Mouse (Mus musculus): ENCODE measurements around the gene Ackr2. TPM values are rescaled to one million over a fixed set of nuclear protein-coding genes. Genes with fewer than 3 reads are reported as not detected.

Ackr2 gene
- polyA plus RNA-seq, 1 experiment from 2014 or later: 2.1 TPM

- Histone ChIP-seq H3K36me3 (no peaks in the 10 kb centered on the region), H3K9me3 (no peaks in the 10 kb centered on the region), H3K27me3 (no peaks in the 10 kb centered on the region), H3K4me2 (no peak overlapping the region), H3K4me3 (no peak overlapping the region), H3K4me1 (replicated peaks) (no peaks in the 10 kb centered on the region), H3K9ac (no peak overlapping the region), H3K27ac (no peak overlapping the region)
- WGBS: 72% methylated on average over 11 of the region's 11 CpGs
- no peak for ATAC-seq (ENCODE audit: low FRiP score)
Observed at GRCm38 (mm10) chr9:121926634-121927405, 28.7 kb downstream of the Ackr2 start.

DNA sequence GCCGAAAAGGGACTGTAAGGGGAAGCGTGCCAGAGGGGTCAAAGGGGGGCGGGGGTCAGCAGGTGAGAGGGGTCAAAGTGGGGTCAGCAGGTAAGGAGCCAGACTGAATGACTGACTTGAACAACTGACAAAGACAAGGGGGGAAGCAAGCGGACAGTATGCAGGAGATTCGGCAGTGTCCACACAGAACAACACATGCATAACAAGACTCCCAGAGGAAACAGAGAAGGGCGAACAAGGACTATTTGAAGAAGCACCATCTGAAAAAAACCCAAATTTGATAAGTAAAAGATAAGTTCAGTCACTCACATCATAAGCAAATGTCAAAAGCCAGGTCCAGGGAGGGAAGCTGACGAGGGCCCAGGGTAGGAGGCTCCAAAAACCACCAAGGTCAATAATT is 29.6 kb downstream of the Ackr2 start:
- H3K4me1 ChIP-seq (replicated peaks): no peaks in the 10 kb centered on the region
- no peak overlapping the region for H3K4me2 ChIP-seq
- 86% methylated on average over 7 of the region's 7 CpGs for WGBS
- H3K9ac ChIP-seq: no peak overlapping the region
- no peak overlapping the region for H3K4me3 ChIP-seq
- H3K27me3 ChIP-seq: no peaks in the 10 kb centered on the region
- no peaks in the 10 kb centered on the region for H3K36me3 ChIP-seq
- no peak overlapping the region for H3K27ac ChIP-seq
- ATAC-seq (ENCODE audit: low FRiP score): no peak
- no peaks in the 10 kb centered on the region for H3K9me3 ChIP-seq

DNA sequence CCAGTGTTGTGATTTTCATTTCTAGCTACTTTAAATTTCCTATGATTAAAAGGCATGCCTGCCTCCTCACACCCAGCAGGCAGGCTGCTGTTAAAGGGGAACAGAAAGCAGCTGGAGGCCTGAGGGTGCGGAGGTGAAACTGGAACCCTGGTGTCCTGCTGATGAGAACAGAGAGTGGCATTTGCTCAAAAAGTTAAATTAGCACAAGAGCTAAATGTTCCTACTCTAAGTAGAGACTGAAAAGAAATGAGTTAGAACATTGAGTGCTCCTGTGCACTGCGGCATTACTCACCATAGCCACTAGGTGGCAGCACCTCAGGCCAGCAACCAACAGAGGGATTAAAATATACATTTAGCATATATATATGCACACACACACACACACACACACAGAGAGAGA is 30.3 kb downstream of the Ackr2 start:
- no peak overlapping the region for H3K4me2 ChIP-seq
- no peak overlapping the region for H3K9ac ChIP-seq
- no peak overlapping the region for H3K27ac ChIP-seq
- no peaks in the 10 kb centered on the region for H3K4me1 ChIP-seq (replicated peaks)
- H3K9me3 ChIP-seq: no peaks in the 10 kb centered on the region
- H3K4me3 ChIP-seq: no peak overlapping the region
- WGBS: 30% methylated on average over 2 of the region's 2 CpGs
- no peaks in the 10 kb centered on the region for H3K36me3 ChIP-seq
- no peak for ATAC-seq (ENCODE audit: low FRiP score)
- H3K27me3 ChIP-seq: no peaks in the 10 kb centered on the region

GRCm38 (mm10) chr9:121934856-121935255 is 36.7 kb downstream of the Ackr2 start:
- no peak for ATAC-seq (ENCODE audit: low FRiP score)
- no peaks in the 10 kb centered on the region for H3K9me3 ChIP-seq
- no peak overlapping the region for H3K4me2 ChIP-seq
- no peaks in the 10 kb centered on the region for H3K36me3 ChIP-seq
- no peaks in the 10 kb centered on the region; the same call in 1 of the 2 replicates for H3K4me1 ChIP-seq (replicated peaks)
- 82% methylated on average over 4 of the region's 4 CpGs for WGBS
- H3K27me3 ChIP-seq: no peaks in the 10 kb centered on the region
- H3K4me3 ChIP-seq: no peak overlapping the region
- no peak overlapping the region for H3K27ac ChIP-seq
- no peak overlapping the region for H3K9ac ChIP-seq

DNA sequence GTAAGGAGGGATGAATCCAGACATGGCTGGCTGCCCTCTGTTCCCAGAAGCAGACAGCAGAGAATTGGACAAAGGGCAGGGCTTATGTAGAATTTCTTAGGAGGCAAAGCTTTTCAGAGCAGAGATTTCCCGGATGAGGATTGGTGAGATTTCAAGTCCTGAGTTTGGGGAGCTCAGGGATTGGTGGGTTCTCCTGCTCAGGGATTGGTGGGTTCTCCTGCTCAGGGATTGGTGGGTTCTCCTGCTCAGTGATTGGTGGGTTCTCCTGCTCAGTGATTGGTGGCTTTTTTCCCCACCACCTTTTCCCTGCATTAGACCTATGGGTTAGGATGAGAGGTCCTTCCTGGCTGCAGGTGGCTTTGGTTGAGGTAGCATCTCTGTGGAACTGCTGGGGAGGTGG is 38.8 kb downstream of the Ackr2 start:
- Histone ChIP-seq H3K9ac (no peak overlapping the region), H3K27ac (peak overlapping the region; percentile 52), H3K27me3 (no peaks in the 10 kb centered on the region), H3K36me3 (no peaks in the 10 kb centered on the region), H3K4me3 (peak overlapping the region; percentile 45; the same call in 1 of the 2 replicates), H3K4me2 (peak overlapping the region; percentile 54; the same call in 1 of the 2 replicates), H3K9me3 (no peaks in the 10 kb centered on the region), H3K4me1 (replicated peaks) (no peaks in the 10 kb centered on the region; the same call in 1 of the 2 replicates)
- 82% methylated on average over 1 of the region's 1 CpGs for WGBS
- ATAC-seq (ENCODE audit: low FRiP score): peak; percentile 77; the same call in 1 of the 2 replicates

GRCm38 (mm10) chr9:121937451-121937864 is 39.3 kb downstream of the Ackr2 start:
- peak; percentile 65 for ATAC-seq (ENCODE audit: low FRiP score)
- H3K4me2 ChIP-seq: peak overlapping the region; percentile 54
- no peaks in the 10 kb centered on the region for H3K27me3 ChIP-seq
- H3K4me3 ChIP-seq: peak overlapping the region; percentile 45
- H3K36me3 ChIP-seq: no peaks in the 10 kb centered on the region
- WGBS: 73% methylated on average over 6 of the region's 6 CpGs
- peak overlapping the region; percentile 65 for H3K27ac ChIP-seq
- H3K4me1 ChIP-seq (replicated peaks): no peaks in the 10 kb centered on the region; the same call in 1 of the 2 replicates
- no peaks in the 10 kb centered on the region for H3K9me3 ChIP-seq
- peak overlapping the region; percentile 58 for H3K9ac ChIP-seq

DNA sequence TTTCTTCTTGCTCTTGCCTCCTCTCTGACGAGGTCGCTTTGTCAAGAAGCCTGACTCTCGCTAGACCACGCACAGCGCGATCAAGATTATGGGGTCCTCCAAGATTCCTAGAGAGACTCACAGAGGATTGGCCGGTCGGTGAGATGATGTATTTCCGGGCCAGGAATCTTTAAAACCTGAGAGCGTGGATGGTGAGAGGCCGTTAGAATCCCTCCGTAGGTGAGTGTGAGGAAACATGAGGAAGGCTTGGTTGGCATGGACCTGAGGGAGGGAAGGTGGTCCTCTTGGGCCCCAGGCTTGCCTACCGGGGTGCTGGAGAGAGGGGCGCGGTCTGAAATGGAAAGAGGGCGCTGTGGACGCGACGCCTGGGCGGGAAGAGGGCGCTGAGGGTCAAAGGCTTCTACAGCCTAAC is 39.8 kb downstream of the Ackr2 start:
- no peaks in the 10 kb centered on the region; the same call in 1 of the 2 replicates for H3K4me1 ChIP-seq (replicated peaks)
- 57% methylated on average over 21 of the region's 21 CpGs for WGBS
- no peaks in the 10 kb centered on the region for H3K27me3 ChIP-seq
- peak; percentile 77 for ATAC-seq (ENCODE audit: low FRiP score)
- H3K4me2 ChIP-seq: peak overlapping the region; percentile 54
- peak overlapping the region; percentile 65; the same call in 1 of the 2 replicates for H3K27ac ChIP-seq
- H3K9ac ChIP-seq: peak overlapping the region; percentile 69
- peak overlapping the region; percentile 45 for H3K4me3 ChIP-seq
- no peaks in the 10 kb centered on the region for H3K9me3 ChIP-seq
- H3K36me3 ChIP-seq: peaks cover 2% of the 10 kb centered on the region; the same call in 1 of the 2 replicates

- Histone ChIP-seq H3K9ac (no peak overlapping the region), H3K27me3 (no peaks in the 10 kb centered on the region), H3K36me3 (peaks cover 4% of the 10 kb centered on the region; the same call in 1 of the 2 replicates), H3K4me1 (replicated peaks) (no peaks in the 10 kb centered on the region; the same call in 1 of the 2 replicates), H3K4me3 (no peak overlapping the region), H3K27ac (no peak overlapping the region), H3K4me2 (no peak overlapping the region), H3K9me3 (no peaks in the 10 kb centered on the region)
- ATAC-seq (ENCODE audit: low FRiP score): no peak
- WGBS: 94% methylated on average over 3 of the region's 3 CpGs
Observed at GRCm38 (mm10) chr9:121943005-121943404, 44.9 kb downstream of the Ackr2 start.

DNA sequence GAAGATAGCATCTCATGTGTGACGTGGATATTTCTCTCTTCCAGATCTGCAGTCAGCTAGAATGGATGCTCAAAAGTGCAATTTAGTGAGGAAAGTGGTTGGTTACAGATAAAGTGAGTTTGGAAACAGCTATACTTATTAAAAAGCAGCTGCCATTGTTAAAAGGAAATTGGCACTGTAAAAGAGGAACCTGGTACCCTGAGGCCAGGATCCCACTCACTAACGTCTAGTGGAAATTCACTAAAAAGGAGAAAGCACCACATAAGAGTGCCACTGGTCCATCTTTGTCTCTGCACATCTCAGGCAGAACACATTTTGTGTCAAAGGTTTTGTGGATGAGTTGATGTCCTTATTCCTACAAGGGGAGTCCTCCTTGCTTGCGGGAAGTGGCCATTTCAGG is 45.5 kb downstream of the Ackr2 start:
- Histone ChIP-seq H3K4me2 (no peak overlapping the region), H3K4me3 (no peak overlapping the region), H3K9me3 (no peaks in the 10 kb centered on the region), H3K27me3 (no peaks in the 10 kb centered on the region), H3K4me1 (replicated peaks) (no peaks in the 10 kb centered on the region; the same call in 1 of the 2 replicates), H3K36me3 (peaks cover 4% of the 10 kb centered on the region; the same call in 1 of the 2 replicates), H3K27ac (no peak overlapping the region), H3K9ac (no peak overlapping the region)
- no peak for ATAC-seq (ENCODE audit: low FRiP score)
- 86% methylated on average over 3 of the region's 3 CpGs for WGBS

DNA sequence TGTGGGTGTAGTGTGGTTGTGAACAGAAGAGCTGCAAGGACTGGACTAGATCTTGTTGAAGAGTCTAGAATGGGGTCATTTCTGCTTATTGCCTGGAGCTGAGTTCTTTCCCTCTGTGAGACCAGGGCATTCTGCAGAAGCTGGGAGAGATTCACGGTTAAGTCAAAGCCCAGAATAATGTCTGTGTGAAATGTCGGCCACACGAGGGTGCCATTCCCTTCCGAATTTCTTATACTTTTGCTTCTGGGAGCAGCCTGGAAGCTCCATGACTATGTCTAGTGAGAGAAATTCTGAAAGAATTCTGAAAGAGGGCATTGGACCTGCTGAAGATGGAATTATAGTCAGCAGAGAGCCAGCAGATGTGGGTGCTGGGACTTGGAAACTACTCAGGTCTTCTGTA is 49.6 kb downstream of the Ackr2 start:
- Histone ChIP-seq H3K4me2 (no peak overlapping the region), H3K4me1 (replicated peaks) (peaks cover 14% of the 10 kb centered on the region), H3K4me3 (no peak overlapping the region), H3K9ac (no peak overlapping the region), H3K27ac (no peak overlapping the region), H3K9me3 (no peaks in the 10 kb centered on the region), H3K27me3 (0 out of 2 replicates have a peak, but pooled peaks cover 2% of the 10 kb centered on the region), H3K36me3 (peaks cover 3% of the 10 kb centered on the region; the same call in 1 of the 2 replicates)
- WGBS: 12% methylated on average over 4 of the region's 4 CpGs
- ATAC-seq (ENCODE audit: low FRiP score): no peak

DNA sequence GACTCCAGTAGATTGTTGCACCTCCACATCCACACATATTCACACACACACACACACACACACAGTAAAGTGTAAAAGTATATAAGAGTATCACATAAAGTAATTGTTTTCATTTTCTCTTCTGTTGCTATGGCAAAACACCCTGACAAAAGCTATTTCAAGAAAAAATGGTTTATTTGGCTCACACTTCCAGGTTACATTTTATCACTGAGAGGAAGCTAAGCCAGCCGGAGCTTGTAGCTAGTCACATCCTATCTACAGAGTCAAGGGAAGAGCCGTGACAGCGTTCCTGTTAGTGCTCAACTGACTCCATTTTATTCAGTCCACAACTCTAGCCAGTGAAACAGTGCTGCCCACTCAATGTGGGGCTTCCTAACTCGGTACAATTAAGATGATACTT is 50.3 kb downstream of the Ackr2 start:
- Histone ChIP-seq H3K4me1 (replicated peaks) (peaks cover 14% of the 10 kb centered on the region), H3K4me2 (no peak overlapping the region), H3K27me3 (0 out of 2 replicates have a peak, but pooled peaks cover 2% of the 10 kb centered on the region), H3K4me3 (no peak overlapping the region), H3K36me3 (no peaks in the 10 kb centered on the region), H3K27ac (no peak overlapping the region), H3K9me3 (no peaks in the 10 kb centered on the region), H3K9ac (no peak overlapping the region)
- ATAC-seq (ENCODE audit: low FRiP score): no peak
- WGBS: 84% methylated on average over 4 of the region's 4 CpGs

- Histone ChIP-seq H3K4me1 (replicated peaks) (peaks cover 17% of the 10 kb centered on the region), H3K4me2 (peak within 1 kb of the TSS; percentile 47), H3K27ac (peak within 1 kb of the TSS; percentile 64), H3K9ac (peak within 1 kb of the TSS; percentile 54), H3K9me3 (no peaks in the 10 kb centered on the region), H3K36me3 (no peaks in the 10 kb centered on the region), H3K27me3 (0 out of 2 replicates have a peak, but pooled peaks cover 2% of the 10 kb centered on the region), H3K4me3 (peak within 1 kb of the TSS; percentile 15)
- 10% methylated on average over 14 of the region's 14 CpGs for WGBS
- peak; percentile 90 for ATAC-seq (ENCODE audit: low FRiP score)
Observed at GRCm38 (mm10) chr9:121950418-121951113, 52.4 kb downstream of the Ackr2 start, which contains the start of gene Fam198a. Gene Fam198a, plus strand, starts transcription at chr9:121950988.

All from hindbrain, embryonic 13.5 days (tissue).